Mouse (Mus musculus) left cerebral cortex, adult 18-20 months (tissue): Measurements from ENCODE around the gene Gm21885. TPM values are rescaled to one million over a fixed set of nuclear protein-coding genes. Genes with fewer than 3 reads are reported as not detected.

ENCODE experiments used
- DNase-seq, 2 experiments: peaks; one replicate each; pipeline ENCODE4 v3.0.0; 2021 to 2022; ENCODE audit warnings: low spot score in 2 of 2, mixed read lengths in 1 of 2
- long read RNA-seq, 2 experiments: library from polyadenylated mRNA; stranded (forward); transcript quantifications; one replicate each; pipeline ENCODE4 v2.0.0; 2021
- total RNA-seq, 2 experiments: library from RNA; stranded (reverse); gene quantifications; 2 replicates each; pipeline ENCODE4 v1.2.3; 2021

Gm21885 gene
- total RNA-seq: not detected
- long read RNA-seq, experiment 1: 0 reads
- long read RNA-seq, experiment 2: 0 reads

DNA sequence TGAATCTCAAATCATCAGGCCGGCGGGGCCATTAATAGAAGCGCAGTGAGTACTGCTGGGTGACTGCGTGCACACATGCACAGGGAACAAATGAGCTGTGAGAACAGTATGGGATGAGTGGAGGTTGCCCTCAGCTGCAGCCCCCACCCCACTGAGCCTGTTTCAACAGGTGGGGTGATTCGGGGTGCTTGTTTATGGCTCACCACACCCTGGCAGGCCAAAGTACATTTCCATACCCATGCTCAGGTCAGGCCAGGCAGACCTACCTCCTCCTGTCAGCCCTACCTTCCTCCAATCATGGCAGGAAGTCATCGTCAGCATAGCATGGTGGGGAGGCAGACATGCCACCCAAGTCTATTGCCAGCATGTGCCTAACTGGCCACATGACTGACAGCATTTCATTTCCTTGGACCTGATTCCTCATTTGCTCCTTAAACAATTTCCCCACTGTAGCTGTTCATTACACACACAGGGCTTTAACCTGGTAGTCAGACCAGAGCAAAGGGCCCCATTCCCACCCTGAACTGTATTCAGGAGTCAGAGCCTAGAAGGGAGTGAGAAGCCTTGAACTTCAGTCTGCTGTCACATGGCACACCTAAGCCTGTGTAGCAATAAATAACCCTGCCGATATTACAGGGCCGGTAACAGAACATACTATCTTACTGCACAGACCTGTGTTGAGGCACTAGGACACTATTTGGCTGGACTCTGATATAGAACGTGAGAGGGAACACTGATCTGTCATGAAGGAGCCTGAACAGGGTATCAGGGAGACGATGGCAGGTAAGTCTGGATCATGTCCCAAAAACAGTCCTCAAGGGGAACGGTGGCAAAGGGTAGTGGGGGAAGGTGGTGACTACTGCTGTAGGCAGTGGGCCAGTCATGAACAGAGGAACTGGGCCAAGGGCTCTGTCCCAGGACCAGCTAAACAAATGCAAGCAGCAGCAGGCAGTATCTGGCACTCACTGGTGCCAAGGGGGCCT, at the start of gene Gm21885:
Gm21885 (plus strand) TSS at position 675 of the 983 bp plus-strand sequence.
- no peak for DNase-seq

GRCm38 (mm10) chr11:94233405-94233804, 48.3 kb upstream of the Gm21885 start:
- peak in 1 of 2 experiments; percentile 31 for DNase-seq

- no peak for DNase-seq
Measured at GRCm38 (mm10) chr11:94234380-94234779, 47.3 kb upstream of the Gm21885 start.

DNA sequence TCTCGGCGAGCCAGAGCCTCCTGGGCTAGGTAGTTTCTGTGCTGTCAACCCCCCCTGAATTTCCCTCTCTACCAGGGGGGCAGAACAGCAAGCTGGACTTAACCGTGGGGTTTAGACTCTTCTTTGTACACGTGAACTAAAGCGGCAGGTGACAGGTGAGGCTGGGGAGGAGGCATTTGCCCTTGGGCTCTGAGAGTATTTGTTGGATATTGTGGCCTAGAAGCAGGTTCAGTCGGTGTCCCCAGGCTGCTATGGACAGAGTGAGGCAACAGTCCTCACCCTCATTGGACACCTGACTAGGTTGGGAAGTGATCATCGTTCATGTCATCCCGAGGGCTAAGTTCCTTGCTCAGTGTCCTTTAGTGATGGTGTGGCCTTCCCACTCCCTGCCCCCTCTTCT, 46.8 kb upstream of the Gm21885 start:
- no peak for DNase-seq

DNA sequence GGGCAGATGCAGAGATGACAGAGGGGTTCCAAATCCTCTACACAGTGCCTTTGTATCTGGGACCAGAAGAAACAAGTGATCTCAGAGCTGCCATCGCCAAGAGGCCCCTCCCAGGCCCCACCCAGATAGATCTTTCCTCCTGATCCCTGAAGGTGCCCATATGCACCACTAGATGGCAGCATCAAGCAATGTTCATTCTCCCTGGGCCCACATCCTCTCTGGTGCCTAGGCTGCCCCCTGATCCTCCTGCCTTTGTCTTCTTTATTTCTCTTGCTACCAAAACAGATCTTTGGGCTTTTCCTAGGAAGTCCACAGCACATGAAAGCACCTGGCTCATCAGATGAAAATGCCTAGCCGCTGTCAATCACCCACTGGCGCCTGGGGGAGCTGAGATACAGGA, 45.6 kb upstream of the Gm21885 start:
- peak; percentile 62 to 71 for DNase-seq

- no peak for DNase-seq
Measured at GRCm38 (mm10) chr11:94238786-94239185, 42.9 kb upstream of the Gm21885 start.

GRCm38 (mm10) chr11:94239706-94240105, 42.0 kb upstream of the Gm21885 start:
- DNase-seq: no peak

DNA sequence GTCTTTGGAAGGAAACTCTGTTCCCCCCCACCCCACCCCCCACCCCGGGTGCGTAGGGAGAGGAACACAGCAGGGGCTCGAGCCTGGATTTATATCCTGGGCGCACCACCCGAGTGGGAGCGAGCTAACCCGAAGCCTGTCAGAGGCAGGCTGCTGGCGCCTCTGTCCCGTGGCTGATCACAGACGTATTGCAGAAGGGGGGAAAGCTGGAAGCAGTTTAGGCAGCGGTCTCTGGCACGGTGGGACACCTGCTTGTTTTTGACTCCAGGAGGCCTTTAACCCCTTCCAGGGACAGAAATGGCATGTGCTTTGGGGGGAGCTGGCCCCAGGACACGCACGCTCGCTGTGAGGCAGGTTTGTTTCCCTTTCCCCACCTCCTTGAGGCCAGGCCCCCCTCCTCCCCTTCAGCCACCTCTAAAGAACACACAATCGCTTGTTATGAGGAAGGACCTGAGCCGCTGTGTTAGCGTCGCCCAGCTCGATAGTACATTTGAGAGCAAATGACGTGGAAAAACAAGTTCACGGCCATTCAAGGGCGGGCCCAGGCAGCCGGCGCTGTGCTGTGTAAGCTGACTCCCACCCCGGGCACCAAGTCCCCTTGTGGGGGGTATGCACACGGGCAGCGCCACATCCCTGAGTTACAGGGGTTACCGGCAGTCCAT, 38.8 kb upstream of the Gm21885 start:
- no peak for DNase-seq

DNA sequence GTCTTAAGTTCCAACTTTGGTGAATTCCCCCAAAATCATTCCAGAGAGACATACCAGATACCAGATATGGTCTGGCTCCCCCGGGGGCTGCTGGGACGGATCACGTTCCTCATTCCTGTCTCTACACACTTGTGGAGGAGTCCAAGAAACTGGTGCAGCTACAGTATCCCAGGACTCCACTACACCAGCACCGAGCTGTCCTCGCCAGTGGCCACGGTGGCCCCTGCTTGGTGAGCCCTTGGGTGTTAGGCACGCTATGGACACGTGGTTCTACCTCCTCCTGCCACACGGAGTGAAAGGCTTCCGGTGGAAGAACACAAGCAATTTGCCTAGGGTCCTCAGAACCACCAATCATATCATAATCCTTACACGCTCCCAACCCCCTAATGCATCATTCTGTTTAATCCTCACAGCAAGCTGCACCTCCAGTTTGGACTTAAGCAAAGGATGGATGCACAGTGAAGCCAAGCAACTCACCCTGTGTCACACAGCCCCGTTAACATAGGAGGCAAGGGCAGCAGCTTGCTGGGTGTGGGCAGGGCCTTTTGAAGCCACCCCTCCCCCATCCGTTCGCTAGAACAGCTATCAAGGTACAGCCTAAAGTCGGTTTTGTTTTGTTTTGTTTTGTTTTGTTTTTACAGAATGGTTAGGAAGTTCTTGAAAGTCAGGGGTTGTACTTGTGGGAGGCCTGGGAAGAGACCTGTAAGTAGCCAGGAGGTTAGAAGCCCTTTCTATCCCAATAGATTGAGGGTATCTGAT, 38.1 kb upstream of the Gm21885 start:
- DNase-seq: no peak

DNA sequence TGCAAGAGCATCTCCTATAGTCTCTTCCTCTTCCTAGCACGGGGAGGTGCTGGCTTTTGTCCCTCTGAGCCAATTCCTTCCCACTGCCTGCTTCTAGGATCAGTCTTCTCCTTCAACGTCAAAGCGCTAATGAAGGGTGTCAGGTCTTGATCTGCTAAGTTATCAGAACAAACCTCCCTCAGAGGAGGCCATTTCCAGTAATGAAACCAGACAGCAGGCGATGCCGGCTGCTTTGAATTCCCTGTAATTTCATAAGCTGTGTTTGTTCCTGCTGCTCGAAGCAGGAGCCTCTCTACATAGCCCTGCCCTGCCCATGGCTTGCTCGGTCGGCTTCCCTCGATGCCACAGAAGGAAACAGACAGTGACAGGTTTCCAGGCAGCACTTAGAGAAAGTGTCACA, 37.3 kb upstream of the Gm21885 start:
- no peak for DNase-seq

GRCm38 (mm10) chr11:94245955-94246788, 35.5 kb upstream of the Gm21885 start, which contains the start of gene Wfikkn2:
Gene Wfikkn2 (minus strand): TSS chr11:94246005.
- DNase-seq: no peak

DNA sequence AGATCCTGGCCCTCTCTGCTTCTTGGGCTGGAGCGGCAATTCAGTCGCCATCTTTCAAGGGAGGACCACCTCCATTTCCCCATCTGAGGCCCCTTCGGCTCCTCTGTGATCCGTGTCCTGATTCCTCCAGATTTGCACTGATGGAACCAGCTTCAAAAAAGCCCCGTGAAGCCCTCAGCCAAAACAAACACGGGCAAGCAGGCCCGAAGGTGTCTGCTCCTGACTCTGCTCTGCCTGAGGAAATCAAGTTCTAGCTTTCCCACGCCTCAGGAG, 34.9 kb upstream of the Gm21885 start:
- DNase-seq: no peak

DNA sequence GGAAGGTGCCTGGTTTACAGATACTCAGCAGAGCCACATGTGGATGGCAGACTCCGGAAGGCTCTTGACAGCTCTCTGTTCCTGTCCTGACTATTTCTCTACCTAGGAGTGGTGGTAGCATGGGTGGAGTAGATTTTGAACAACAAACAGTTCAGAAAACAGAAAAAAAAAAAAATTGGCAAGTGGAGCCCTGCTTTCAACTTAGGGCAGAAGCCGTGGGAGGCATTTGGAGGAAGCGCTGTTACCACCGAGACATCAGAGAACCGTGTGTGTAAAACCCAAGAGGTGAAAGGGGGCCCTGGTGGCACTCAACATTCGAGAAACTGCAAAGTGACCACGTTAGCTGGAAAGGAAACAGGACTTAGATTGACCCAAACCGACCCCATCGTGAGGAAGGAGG, 28.5 kb upstream of the Gm21885 start:
- no peak for DNase-seq

- no peak for DNase-seq
Measured at GRCm38 (mm10) chr11:94253691-94254090, 28.0 kb upstream of the Gm21885 start.

- no peak for DNase-seq
Measured at GRCm38 (mm10) chr11:94255733-94256132, 25.9 kb upstream of the Gm21885 start.

GRCm38 (mm10) chr11:94257987-94258386, 23.7 kb upstream of the Gm21885 start:
- no peak for DNase-seq

DNA sequence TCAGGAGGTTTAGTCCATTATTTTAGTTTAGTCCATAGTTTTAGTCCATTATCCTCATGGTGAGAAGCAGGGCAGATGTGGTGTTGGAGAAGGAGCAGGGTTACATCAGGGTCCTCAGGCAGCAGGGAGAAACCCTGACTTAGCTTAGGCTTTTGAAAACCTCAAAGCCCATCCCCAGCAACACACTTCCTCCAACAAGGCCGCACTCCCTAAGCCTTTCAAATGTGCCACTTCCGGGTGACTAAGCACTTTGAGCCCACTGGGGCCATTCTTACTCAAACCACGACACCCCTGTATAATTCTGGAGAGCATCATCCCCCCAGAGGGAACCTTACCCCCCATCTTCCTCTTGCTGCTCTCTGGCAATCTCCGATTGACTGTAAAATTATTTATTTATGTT, 21.9 kb upstream of the Gm21885 start:
- DNase-seq: no peak

DNA sequence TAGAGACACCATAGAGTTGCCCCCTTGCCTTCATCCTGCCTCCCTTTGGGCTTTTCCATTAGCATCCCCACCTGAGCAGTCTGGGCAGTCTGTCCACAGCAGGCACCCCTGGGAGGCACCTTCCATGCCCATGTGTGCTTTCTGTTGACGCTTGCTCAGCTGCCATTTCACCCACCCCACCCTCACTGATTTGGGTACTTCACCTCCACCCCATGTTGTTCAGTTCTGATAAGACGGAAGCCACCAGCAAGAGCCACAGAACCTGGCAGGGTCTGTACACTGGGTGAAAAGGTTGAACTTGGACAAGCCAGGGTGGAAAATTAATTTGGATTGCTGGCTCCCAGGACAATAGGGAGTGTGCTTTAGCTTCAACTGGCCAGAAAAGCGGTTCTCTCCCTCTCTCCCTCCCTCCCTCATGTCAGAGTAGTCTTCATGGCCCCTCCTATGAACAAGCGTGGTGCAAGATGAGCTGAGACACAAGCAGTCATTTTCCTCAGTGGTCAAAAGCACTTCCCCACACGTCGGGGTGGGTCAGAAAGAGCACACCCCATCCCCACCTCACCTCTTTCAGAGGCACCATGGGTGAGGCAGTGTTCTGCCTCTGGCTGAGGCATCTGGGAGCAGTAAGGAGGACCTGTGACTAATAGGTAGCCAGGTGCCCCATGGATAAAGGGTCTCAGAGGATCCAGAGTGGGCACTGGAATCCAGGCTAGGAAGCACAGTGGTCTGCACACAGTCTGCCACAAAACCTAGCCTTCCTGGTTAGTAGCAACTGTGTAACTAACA, 19.9 kb upstream of the Gm21885 start:
- no peak for DNase-seq

- peak; percentile 46 to 62 for DNase-seq
Measured at GRCm38 (mm10) chr11:94265134-94265785, 16.4 kb upstream of the Gm21885 start.
